Mouse (Mus musculus): ENCODE results near the gene Doc2g.
"Not testable (repeated sequence)": the region's sequence is repeated elsewhere in the genome, so short reads cannot be mapped to it uniquely, and the experiment has no call there.

Doc2g gene

GRCm38 (mm10) chr19:4003112-4003511 lies at the start of gene Doc2g:
TSS of gene Doc2g (plus strand) at chr19:4003313.
- DNase-seq (ENCODE audit: low read depth, low spot score) = no peak

GRCm38 (mm10) chr19:3955033-3955432 lies 48.1 kb upstream of the Doc2g start:
- DNase-seq (ENCODE audit: low read depth, low spot score) = no peak

DNA sequence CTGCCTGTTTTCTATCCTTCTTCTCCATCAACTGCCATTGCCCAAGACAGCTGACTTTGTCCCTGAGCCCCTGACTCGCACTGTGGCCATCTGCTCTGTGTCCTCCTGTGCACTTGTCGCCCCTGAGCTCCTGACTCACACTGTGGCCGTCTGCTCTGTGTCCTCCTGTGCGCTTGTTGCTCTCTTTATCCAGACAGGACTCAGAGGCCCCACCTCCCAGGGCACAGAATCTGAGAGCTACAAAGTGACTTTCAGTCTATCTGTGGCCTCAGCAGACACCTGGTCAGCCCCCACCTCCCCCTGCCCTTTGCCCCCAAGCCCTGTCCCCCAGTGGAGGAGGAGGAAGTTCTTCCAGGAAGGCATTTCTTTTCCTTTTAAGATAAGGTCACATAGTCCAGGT lies 47.3 kb upstream of the Doc2g start:
- no peak for DNase-seq (ENCODE audit: low read depth, low spot score)

DNA sequence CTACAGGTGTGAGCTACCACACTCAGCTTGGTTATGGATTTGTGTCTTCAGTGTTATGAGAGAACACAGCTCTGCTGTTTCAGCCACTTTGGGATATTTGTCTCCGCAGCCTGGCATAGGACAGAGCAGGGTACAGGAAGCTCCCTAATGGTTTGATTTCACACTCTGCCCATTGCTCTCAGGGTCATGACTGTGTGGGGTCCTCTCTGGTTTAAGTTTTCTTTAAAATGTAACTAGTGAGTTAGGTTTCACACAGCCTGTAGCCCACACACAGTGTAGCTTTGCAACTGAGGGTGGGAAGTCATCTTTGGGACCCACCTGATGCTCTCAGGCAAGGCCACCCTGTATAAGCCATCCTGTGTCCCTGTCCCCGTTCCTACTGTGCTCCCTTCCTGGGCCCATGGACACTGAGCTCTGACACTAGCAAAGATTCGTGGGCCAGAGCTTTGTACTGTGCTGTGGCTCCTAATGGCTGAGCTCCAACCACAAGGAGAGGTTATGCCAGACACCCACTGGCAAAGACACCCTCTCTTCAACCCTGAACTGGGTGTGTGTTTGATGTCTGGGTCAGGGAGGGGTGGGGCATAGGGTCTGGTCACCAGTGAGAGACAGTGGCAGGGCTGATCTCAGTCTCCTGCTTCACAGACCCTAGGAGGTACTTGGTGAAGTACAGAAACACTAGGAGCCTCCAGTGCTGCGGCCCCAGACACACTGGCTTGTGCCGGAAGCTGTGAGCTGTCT lies 45.6 kb upstream of the Doc2g start:
- DNase-seq (ENCODE audit: low read depth, low spot score) = not testable (repeated sequence)

DNA sequence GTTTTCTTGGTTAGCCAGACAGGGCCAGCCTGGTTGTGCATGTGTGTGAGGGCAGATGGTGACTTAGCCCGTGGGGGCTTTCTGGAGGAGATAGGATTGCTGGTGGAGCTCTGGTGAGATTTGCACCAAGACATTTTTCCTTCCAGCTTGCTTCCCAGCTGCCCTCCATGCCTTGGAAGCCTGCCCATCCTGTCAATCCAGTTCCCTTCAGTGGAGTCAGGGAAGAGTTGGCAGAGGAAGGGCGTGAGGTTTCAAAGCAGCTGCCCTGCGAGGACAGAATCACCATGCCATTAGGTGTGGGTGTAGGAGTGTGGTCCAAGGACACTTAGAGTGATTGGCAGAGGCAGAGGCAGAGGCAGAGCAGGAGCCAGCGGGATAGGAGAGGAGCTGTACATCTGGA lies 44.6 kb upstream of the Doc2g start, which contains the start of gene Aldh3b3:
Gene Aldh3b3 (plus strand): TSS at position 176 of the 400 bp plus-strand sequence.
- DNase-seq (ENCODE audit: low read depth, low spot score) = no peak

DNA sequence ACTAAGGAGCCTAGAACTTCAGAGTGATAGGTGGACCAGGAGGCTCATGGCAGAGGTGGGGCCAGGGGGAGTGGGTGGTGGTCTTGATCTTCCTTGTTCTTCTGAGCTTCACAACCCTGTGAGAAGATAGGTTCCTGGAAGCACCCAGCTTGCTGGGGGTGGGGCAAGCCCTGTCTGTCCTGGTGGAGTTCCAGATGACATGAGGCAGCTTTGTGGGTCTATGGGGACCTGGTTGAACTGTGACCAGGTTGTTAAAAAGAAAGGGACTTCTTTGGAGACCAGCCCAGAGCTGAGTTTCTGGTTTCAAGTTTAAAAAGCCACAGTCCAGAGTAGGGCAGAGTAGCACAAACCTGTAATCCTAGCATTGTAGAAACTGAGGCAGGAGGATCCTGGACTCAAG lies 44.1 kb upstream of the Doc2g start:
- no peak for DNase-seq (ENCODE audit: low read depth, low spot score)

DNA sequence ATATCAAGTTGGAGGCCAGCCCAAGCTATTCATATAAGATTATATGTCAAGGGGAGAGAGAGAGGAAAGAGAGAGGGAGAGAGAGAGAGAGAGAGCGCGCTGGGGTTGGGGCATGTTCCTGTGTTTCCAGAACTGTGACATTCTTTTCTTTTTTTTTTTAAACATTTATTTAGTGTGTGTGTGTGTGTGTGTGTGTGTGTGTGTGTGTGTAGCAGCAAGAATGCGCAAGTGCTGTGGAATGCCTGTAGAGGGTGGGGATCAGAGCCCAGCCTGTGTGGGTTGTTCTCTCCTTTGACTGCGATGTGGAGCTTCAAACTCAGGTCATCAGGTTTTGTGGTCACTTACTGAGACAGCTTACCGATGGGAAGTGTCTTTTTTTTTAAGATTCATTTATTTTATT lies 42.9 kb upstream of the Doc2g start:
- no peak for DNase-seq (ENCODE audit: low read depth, low spot score)

GRCm38 (mm10) chr19:3961805-3962204 lies 41.3 kb upstream of the Doc2g start:
- not testable (repeated sequence) for DNase-seq (ENCODE audit: low read depth, low spot score)

GRCm38 (mm10) chr19:3962469-3962868 lies 40.6 kb upstream of the Doc2g start:
- DNase-seq (ENCODE audit: low read depth, low spot score) = peak; percentile 50

DNA sequence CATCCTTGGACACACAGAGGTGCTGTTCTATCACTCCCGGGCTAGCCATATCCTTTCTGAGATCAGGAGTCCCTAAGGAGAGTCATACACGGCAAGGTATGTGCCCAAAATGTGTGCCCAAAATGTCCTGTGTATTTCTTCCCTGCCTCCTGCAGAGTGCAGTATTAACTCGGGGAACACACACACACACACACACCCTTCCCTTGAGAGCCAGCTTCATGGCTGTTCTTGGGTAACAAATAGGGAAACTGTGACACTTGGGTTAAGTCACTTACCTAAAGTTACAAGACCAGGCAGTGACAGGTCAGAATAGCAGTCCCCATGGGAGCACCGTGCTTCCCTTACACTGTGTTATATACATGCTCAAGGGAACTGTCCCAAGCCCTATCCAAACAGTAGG lies 39.1 kb upstream of the Doc2g start:
- no peak for DNase-seq (ENCODE audit: low read depth, low spot score)

GRCm38 (mm10) chr19:3966330-3967075 lies 36.6 kb upstream of the Doc2g start:
- DNase-seq (ENCODE audit: low read depth, low spot score) = no peak

DNA sequence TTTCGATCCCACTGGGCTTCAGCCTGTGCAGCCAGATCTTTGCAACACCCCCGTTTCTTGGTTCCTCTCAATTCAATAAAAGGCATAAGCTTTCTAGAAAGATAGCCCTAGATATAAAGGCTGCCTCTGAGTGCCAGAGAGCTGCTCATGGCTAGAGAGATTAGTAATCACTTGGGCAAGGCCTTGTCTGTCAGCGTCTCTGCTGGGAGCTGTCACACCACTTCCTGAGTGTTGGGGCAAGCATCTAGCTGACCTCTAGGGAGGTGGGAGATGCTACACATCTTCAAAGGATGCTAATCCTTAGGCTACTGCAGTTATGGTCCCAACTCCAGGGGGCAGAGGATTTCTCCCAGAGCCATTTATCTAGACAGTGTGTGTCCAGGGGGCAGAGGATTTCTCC lies 35.9 kb upstream of the Doc2g start:
- no peak for DNase-seq (ENCODE audit: low read depth, low spot score)

GRCm38 (mm10) chr19:3972229-3972628 lies 30.9 kb upstream of the Doc2g start, which contains the start of gene Aldh3b2:
TSS of gene Aldh3b2 (plus strand) at chr19:3972328.
- no peak for DNase-seq (ENCODE audit: low read depth, low spot score)

DNA sequence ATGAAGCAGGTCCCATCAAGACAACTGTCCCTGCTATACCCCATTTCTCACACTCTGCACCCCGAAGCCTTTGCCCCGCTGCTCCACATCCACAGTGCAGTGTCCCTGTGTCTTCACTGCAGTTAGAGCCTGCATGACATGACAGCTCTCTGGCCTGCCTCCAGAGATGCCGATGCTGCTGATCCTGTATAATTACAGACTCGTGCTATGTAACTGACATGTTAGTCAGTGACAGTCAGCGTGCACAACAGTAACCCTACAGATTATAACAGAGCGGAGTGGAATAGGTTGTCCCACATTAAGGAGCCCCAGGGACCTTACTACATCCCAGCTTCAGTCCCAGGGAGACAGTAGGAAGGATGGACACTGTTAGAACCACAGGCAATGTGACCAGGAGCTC lies 28.5 kb upstream of the Doc2g start:
- not testable (repeated sequence) for DNase-seq (ENCODE audit: low read depth, low spot score)

DNA sequence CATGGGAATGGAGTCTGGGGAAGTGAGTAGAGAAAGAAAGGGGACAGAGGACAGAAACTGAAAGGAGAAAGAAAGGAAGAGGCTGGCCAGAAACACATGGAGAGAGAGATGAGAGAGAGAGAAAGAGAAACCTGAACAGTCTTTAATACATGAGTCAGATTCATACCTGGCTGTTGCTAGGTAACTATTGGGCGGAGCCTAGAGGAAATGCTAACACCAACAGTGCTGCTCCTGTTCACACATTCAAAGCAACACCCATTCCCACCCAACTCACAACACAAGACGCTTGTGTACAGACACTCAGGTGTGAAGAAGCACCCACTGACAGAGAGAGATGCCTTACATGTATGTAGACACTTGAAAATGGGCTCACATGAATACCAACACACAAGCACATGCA lies 27.2 kb upstream of the Doc2g start:
- DNase-seq (ENCODE audit: low read depth, low spot score) = no peak

- DNase-seq (ENCODE audit: low read depth, low spot score) = peak; percentile 84
Measured at GRCm38 (mm10) chr19:3980309-3980708, 22.8 kb upstream of the Doc2g start.

- DNase-seq (ENCODE audit: low read depth, low spot score) = no peak
Measured at GRCm38 (mm10) chr19:3980917-3981316, 22.2 kb upstream of the Doc2g start.

DNA sequence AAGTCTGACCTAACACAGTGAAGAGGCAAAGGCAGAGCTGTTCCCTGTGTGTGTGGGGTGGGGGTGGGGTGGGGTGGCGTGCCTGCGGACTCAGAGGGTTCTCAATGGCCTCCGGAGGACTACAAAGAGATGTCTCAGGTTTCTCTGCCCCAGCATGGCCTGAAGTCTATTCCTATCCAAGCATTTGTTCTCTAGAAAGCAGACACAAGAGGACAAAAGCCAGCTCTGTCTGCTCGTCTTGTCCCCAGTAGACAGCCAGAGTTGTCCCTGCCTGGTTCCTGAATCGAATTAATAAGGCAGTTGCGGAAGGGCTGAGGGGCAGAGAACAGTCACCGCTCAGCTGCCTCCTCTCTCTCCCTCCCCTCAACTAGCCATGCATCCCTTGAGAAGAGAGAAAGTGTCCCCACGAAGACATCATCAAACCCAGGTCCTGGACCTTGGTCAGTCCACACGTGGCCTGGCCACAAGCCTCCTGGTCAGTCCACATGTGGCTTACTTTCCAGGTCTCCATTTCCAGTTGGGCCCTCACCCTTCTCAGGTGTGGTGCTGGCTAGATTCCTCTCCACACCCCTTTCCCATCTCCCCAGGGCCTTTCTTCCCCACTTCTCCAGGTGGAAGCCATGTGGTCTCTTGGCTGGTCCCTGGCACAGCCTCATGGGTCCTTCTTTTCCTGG lies 19.4 kb upstream of the Doc2g start:
- DNase-seq (ENCODE audit: low read depth, low spot score) = no peak

DNA sequence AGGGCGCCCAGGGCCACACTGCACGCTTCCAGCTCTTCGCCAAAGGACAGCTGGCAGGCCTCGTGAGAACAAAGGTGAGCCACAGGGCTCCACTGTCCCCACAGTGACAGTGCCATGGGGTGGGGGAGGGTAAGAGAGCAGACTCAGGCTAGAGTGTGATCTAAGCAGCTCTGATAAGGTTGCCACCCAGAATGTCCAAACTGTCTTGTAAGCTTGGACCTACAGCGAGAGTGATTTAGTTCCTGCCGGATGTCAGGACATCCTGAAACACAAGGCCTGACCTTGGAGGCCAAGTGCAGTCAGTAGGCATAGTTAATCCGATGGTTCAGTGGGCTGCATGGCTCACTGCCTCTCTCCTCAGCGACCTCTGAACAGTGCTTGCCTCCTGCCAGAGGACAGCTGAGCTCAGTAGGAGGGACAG lies 17.8 kb upstream of the Doc2g start:
- DNase-seq (ENCODE audit: low read depth, low spot score) = no peak

GRCm38 (mm10) chr19:3986334-3986733 lies 16.8 kb upstream of the Doc2g start, which contains the start of gene Acy3:
TSS of gene Acy3 (plus strand) at chr19:3986570.
- DNase-seq (ENCODE audit: low read depth, low spot score) = no peak

GRCm38 (mm10) chr19:3988066-3988465 lies 15.0 kb upstream of the Doc2g start:
- DNase-seq (ENCODE audit: low read depth, low spot score) = no peak

- no peak for DNase-seq (ENCODE audit: low read depth, low spot score)
Measured at GRCm38 (mm10) chr19:3988750-3989149, 14.4 kb upstream of the Doc2g start.

Data from A20 (cell line).